Mouse (Mus musculus) thymus, adult 2 months (tissue): Measurements from ENCODE around the gene Cdh15.

Experiments used
- CTCF ChIP-seq: fragments of 200-500 bp; IDR thresholded peaks from 2 replicates; pipeline ENCODE4 v1.5.1; 2012; ENCODE audit warnings: mild to moderate bottlenecking, control low read depth, low read length, moderate library complexity, borderline replicate concordance; ENCODE audit not compliant: control insufficient read depth, poor library complexity, insufficient read depth; ENCODE audit errors: extremely low read depth
- POLR2A ChIP-seq: fragments of 200-500 bp; IDR thresholded peaks from 2 replicates; pipeline ENCODE4 v1.6.1; 2012; ENCODE audit warnings: mild to moderate bottlenecking, low read length, control low read depth, moderate library complexity; ENCODE audit not compliant: control insufficient read depth, poor library complexity, insufficient read depth; ENCODE audit errors: extremely low read depth

GRCm38 (mm10) chr8:122912871-122913270 lies 65.1 kb downstream of the Cdh15 start:
- no peak for TF ChIP-seq CTCF
- TF ChIP-seq POLR2A: no peak
